8 mouse cellular contexts compared by ENCODE assay signal in the genomic region with DNA sequence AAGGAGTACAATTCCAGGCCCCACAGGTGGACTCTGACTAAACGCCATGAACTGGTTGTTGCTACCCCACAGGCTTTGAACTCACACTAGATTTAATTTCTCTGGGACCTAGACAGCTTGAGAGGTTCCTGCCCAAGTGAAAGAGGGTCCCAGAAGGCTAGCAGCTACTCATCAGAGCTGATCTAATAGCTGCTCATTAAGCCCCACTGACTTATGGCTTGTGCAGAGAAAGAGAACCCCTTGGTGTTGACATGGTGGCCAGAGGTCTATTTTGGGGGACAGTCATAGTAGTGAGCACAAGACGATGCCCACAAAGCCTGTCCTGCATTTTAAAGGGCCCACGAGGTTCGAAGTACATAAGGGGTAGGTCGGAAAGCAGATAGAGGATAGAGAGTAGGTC. TPM values are rescaled to one million over a fixed set of nuclear protein-coding genes. Genes with fewer than 3 reads are reported as not detected.
DNase-seq lines count a peak whose midpoint lies in the region; ATAC-seq and TF ChIP-seq lines count a peak whose summit lies in the region.

No protein-coding gene starts in this region.

- no peak for TF ChIP-seq RAD21 in MEL (IDR thresholded peaks at IDR 0.05; ENCODE audit: low read depth, low read length)

- peak overlapping the region; percentile 81 to 86 for H3K4me3 ChIP-seq in heart, embryonic 14.5 days (ENCODE audit: control insufficient read depth in 1 of 2, insufficient read depth in 1 of 2, low read depth in 1 of 2, low read length in 2 of 2)
- H3K4me3 ChIP-seq in MEL (ENCODE audit: control insufficient read depth in 1 of 2, insufficient read depth in 1 of 2, low read depth in 2 of 2, low read length in 2 of 2) = peak overlapping the region; percentile 95
- H3K4me3 ChIP-seq in hindbrain, embryonic 10.5 days = peak overlapping the region; percentile 65
- peak overlapping the region; percentile 84 for H3K4me3 ChIP-seq in midbrain, embryonic 10.5 days

- peak overlapping the region; percentile 86 for H3K9ac ChIP-seq in heart, embryonic 14.5 days (ENCODE audit: low read length)
- peak overlapping the region; percentile 98 for H3K9ac ChIP-seq in MEL (ENCODE audit: control insufficient read depth, low read depth, low read length, poor library complexity, severe bottlenecking)

- peaks cover 38% of the 10 kb centered on the region for H3K36me3 ChIP-seq in heart, embryonic 14.5 days (ENCODE audit: control insufficient read depth, insufficient read depth, low read length)
- H3K36me3 ChIP-seq in MEL (ENCODE audit: control insufficient read depth in 1 of 2, insufficient read depth in 2 of 2, low read length in 2 of 2) = peaks cover 0 to 21% of the 10 kb centered on the region in 2 experiments; a peak in 2 of 4 replicates
- H3K36me3 ChIP-seq in hindbrain, embryonic 10.5 days = peaks cover 38% of the 10 kb centered on the region
- H3K36me3 ChIP-seq in midbrain, embryonic 10.5 days = peaks cover 40% of the 10 kb centered on the region

- H3K4me2 ChIP-seq in heart, embryonic 14.5 days (ENCODE audit: low read length) = peak overlapping the region; percentile 97

- 4% methylated on average over 5 of the region's 5 CpGs for WGBS in heart, embryonic 14.5 days
- WGBS in hindbrain, embryonic 10.5 days = 12% methylated on average over 5 of the region's 5 CpGs
- 12% methylated on average over 5 of the region's 5 CpGs for WGBS in midbrain, embryonic 10.5 days

- peaks cover 57% of the 10 kb centered on the region for H3K79me2 ChIP-seq in MEL (ENCODE audit: control insufficient read depth, insufficient read depth, low read length, poor library complexity)

- no peak for DNase-seq in heart, adult 9 months (ENCODE audit: low spot score in 2 of 2)
- peak; percentile 49 for DNase-seq in MEL (ENCODE audit: low read depth, low spot score)
- DNase-seq in hindbrain, embryonic 10.5 days (ENCODE audit: low spot score) = no peak
- no peak for DNase-seq in midbrain, embryonic 10.5 days (ENCODE audit: low spot score)
- no peak for DNase-seq in urinary bladder, postnatal 14 days (ENCODE audit: low spot score)
- no peak for DNase-seq in layer of hippocampus, adult 18-20 months (ENCODE audit: low spot score in 2 of 2)
- DNase-seq in cerebellum, postnatal 25 days = no peak

- H3K9me3 ChIP-seq in heart, embryonic 14.5 days (ENCODE audit: control insufficient read depth, low read length) = no peaks in the 10 kb centered on the region
- H3K9me3 ChIP-seq in MEL (replicated peaks; ENCODE audit: insufficient read depth, low read length) = no peaks in the 10 kb centered on the region
- no peaks in the 10 kb centered on the region for H3K9me3 ChIP-seq in hindbrain, embryonic 10.5 days
- no peaks in the 10 kb centered on the region for H3K9me3 ChIP-seq in midbrain, embryonic 10.5 days (replicated peaks)

- TF ChIP-seq EP300 in MEL (IDR thresholded peaks at IDR 0.05; ENCODE audit: low read depth in 1 of 2, low read length in 2 of 2) = no peak

- no peak overlapping the region; a peak in 1 of 4 replicates for H3K27ac ChIP-seq in heart, embryonic 14.5 days (replicated peaks in 1 of 2; ENCODE audit: control insufficient read depth in 1 of 2, insufficient read depth in 1 of 2, low read depth in 2 of 2, low read length in 2 of 2)
- no peak overlapping the region for H3K27ac ChIP-seq in MEL (ENCODE audit: control insufficient read depth, low read depth, low read length)
- H3K27ac ChIP-seq in hindbrain, embryonic 10.5 days = peak overlapping the region; percentile 99; the same call in 1 of the 2 replicates
- H3K27ac ChIP-seq in midbrain, embryonic 10.5 days (replicated peaks) = peak overlapping the region; percentile 99; the same call in 1 of the 2 replicates

- H3K4me1 ChIP-seq in heart, embryonic 14.5 days (ENCODE audit: control insufficient read depth in 2 of 2, insufficient read depth in 2 of 2, low read length in 2 of 2) = peaks cover 40 to 51% of the 10 kb centered on the region in 2 experiments
- H3K4me1 ChIP-seq in MEL (ENCODE audit: control insufficient read depth in 1 of 2, insufficient read depth in 2 of 2, low read length in 2 of 2) = peaks cover 3 to 25% of the 10 kb centered on the region in 2 experiments; a peak in 3 of 4 replicates
- H3K4me1 ChIP-seq in hindbrain, embryonic 10.5 days (replicated peaks) = peaks cover 62% of the 10 kb centered on the region
- H3K4me1 ChIP-seq in midbrain, embryonic 10.5 days = peaks cover 58% of the 10 kb centered on the region

- TF ChIP-seq CTCF in MEL (IDR thresholded peaks at IDR 0.05 in 2 of 3, conservative IDR thresholded peaks at IDR 0.05 in 1 of 3; ENCODE audit: control insufficient read depth in 1 of 3, insufficient read depth in 1 of 3, low read depth in 2 of 3, low read length in 3 of 3, poor library complexity in 1 of 3, severe bottlenecking in 1 of 3) = no peak

- H3K27me3 ChIP-seq in heart, embryonic 14.5 days (ENCODE audit: control insufficient read depth, insufficient read depth, low read length) = no peaks in the 10 kb centered on the region
- no peaks in the 10 kb centered on the region for H3K27me3 ChIP-seq in MEL (ENCODE audit: control insufficient read depth in 1 of 2, insufficient read depth in 2 of 2, low read length in 2 of 2)
- peaks cover 26% of the 10 kb centered on the region for H3K27me3 ChIP-seq in hindbrain, embryonic 10.5 days (ENCODE audit: insufficient read depth, poor library complexity, severe bottlenecking)
- H3K27me3 ChIP-seq in midbrain, embryonic 10.5 days (ENCODE audit: low read depth, poor library complexity, severe bottlenecking) = peaks cover 31% of the 10 kb centered on the region

- TF ChIP-seq POLR2A in MEL (IDR thresholded peaks at IDR 0.05; ENCODE audit: control insufficient read depth in 1 of 2, insufficient read depth in 1 of 2, low read depth in 1 of 2, low read length in 2 of 2, poor library complexity in 1 of 2) = no peak

- ATAC-seq in heart, embryonic 14.5 days (ENCODE audit: insufficient number of reproducible peaks, insufficient read depth, low FRiP score, low read depth) = no peak

TF ChIP-seq in MEL, 35 proteins besides CTCF, POLR2A, EP300 and RAD21:
- TF ChIP-seq ZC3H11A (IDR thresholded peaks at IDR 0.05; ENCODE audit: low read depth, low read length) (no peak), NRF1 (IDR thresholded peaks at IDR 0.05; ENCODE audit: insufficient read depth, low read depth, low read length, poor library complexity, severe bottlenecking) (no peak), POLR2AphosphoS2 (IDR thresholded peaks at IDR 0.05; ENCODE audit: low read length) (no peak), E2F4 (IDR thresholded peaks at IDR 0.05; ENCODE audit: borderline replicate concordance, low read depth, low read length) (no peak), HCFC1 (IDR thresholded peaks at IDR 0.05; ENCODE audit: low read depth, low read length) (no peak)

RNA-seq across cellular contexts. Expression of a gene that starts 0.8 kb away (rescaled TPM):
- 73.2 and 78.0 TPM in 2 replicates for polyA plus RNA-seq in heart, embryonic 14.5 days (2014; fragmentation: Nextera tagmentation; extraction: Ambion mirVana)
- 110 and 114 TPM in 2 replicates for total RNA-seq in MEL (2012; rRNA removed)
- polyA plus RNA-seq in MEL (2012; ENCODE audit: insufficient read depth in 1 of 2, insufficient read length in 2 of 2, low read depth in 1 of 2, low replicate concordance in 2 of 2, missing spikeins in 1 of 2) = 10 to 100 TPM in 1 of 2 experiments, not detected in 1; 82.4 TPM
- polyA plus RNA-seq in hindbrain, embryonic 10.5 days (2016; fragmentation: Nextera tagmentation; extraction: Ambion mirVana) = 89.5 and 90.0 TPM in 2 replicates
- polyA plus RNA-seq in midbrain, embryonic 10.5 days (2016; fragmentation: Nextera tagmentation; extraction: Ambion mirVana) = 82.1 and 85.0 TPM in 2 replicates
- 10 to 100 TPM; 39.2 to 42.8 TPM for total RNA-seq in layer of hippocampus, adult 18-20 months (2021)

RNA-seq across cellular contexts. Expression of a gene that starts 0.9 kb away (rescaled TPM):
- 61.5 and 65.0 TPM in 2 replicates for polyA plus RNA-seq in heart, embryonic 14.5 days (2014; fragmentation: Nextera tagmentation; extraction: Ambion mirVana)
- total RNA-seq in MEL (2012; rRNA removed) = 82.5 and 110 TPM in 2 replicates
- polyA plus RNA-seq in MEL (2012; ENCODE audit: insufficient read depth in 1 of 2, insufficient read length in 2 of 2, low read depth in 1 of 2, low replicate concordance in 2 of 2, missing spikeins in 1 of 2) = 10 to 100 TPM in 1 of 2 experiments, not detected in 1; 97.9 TPM
- polyA plus RNA-seq in hindbrain, embryonic 10.5 days (2016; fragmentation: Nextera tagmentation; extraction: Ambion mirVana) = 36.3 and 38.6 TPM in 2 replicates
- 33.3 and 38.7 TPM in 2 replicates for polyA plus RNA-seq in midbrain, embryonic 10.5 days (2016; fragmentation: Nextera tagmentation; extraction: Ambion mirVana)
- 10 to 100 TPM; 11.3 to 11.7 TPM for total RNA-seq in layer of hippocampus, adult 18-20 months (2021)

RNA-seq across cellular contexts. Expression of a gene that starts 7.0 kb away (rescaled TPM):
- polyA plus RNA-seq in heart, embryonic 14.5 days (2014; fragmentation: Nextera tagmentation; extraction: Ambion mirVana) = 77.5 and 115 TPM in 2 replicates
- 38.9 and 40.6 TPM in 2 replicates for total RNA-seq in MEL (2012; rRNA removed)
- 10 to 100 TPM in 1 of 2 experiments, not detected in 1; 86.6 TPM for polyA plus RNA-seq in MEL (2012; ENCODE audit: insufficient read depth in 1 of 2, insufficient read length in 2 of 2, low read depth in 1 of 2, low replicate concordance in 2 of 2, missing spikeins in 1 of 2)
- 26.0 and 29.7 TPM in 2 replicates for polyA plus RNA-seq in hindbrain, embryonic 10.5 days (2016; fragmentation: Nextera tagmentation; extraction: Ambion mirVana)
- 17.3 and 17.6 TPM in 2 replicates for polyA plus RNA-seq in midbrain, embryonic 10.5 days (2016; fragmentation: Nextera tagmentation; extraction: Ambion mirVana)
- 10 to 100 TPM; 24.2 to 26.0 TPM for total RNA-seq in layer of hippocampus, adult 18-20 months (2021)

RNA-seq across cellular contexts. Expression of a gene that starts 13.3 kb away (rescaled TPM):
- polyA plus RNA-seq in heart, embryonic 14.5 days (2014; fragmentation: Nextera tagmentation; extraction: Ambion mirVana) = 20.4 and 25.6 TPM in 2 replicates
- 0.59 and 0.73 TPM in 2 replicates for total RNA-seq in MEL (2012; rRNA removed)
- polyA plus RNA-seq in MEL (2012; ENCODE audit: insufficient read depth in 1 of 2, insufficient read length in 2 of 2, low read depth in 1 of 2, low replicate concordance in 2 of 2, missing spikeins in 1 of 2) = 1 to 10 TPM in 1 of 2 experiments, not detected in 1; 6.9 TPM
- polyA plus RNA-seq in hindbrain, embryonic 10.5 days (2016; fragmentation: Nextera tagmentation; extraction: Ambion mirVana) = 8.1 and 9.1 TPM in 2 replicates
- 4.1 and 6.9 TPM in 2 replicates for polyA plus RNA-seq in midbrain, embryonic 10.5 days (2016; fragmentation: Nextera tagmentation; extraction: Ambion mirVana)
- 1 to 10 TPM; 3.3 TPM for total RNA-seq in layer of hippocampus, adult 18-20 months (2021)

RNA-seq across cellular contexts. Expression of a gene that starts 19.2 kb away (rescaled TPM):
- polyA plus RNA-seq in heart, embryonic 14.5 days (2014; fragmentation: Nextera tagmentation; extraction: Ambion mirVana) = 48.7 and 49.0 TPM in 2 replicates
- 8.3 and 9.9 TPM in 2 replicates for total RNA-seq in MEL (2012; rRNA removed)
- 10 to 100 TPM in 1 of 2 experiments, not detected in 1; 38.6 TPM for polyA plus RNA-seq in MEL (2012; ENCODE audit: insufficient read depth in 1 of 2, insufficient read length in 2 of 2, low read depth in 1 of 2, low replicate concordance in 2 of 2, missing spikeins in 1 of 2)
- 19.3 and 20.3 TPM in 2 replicates for polyA plus RNA-seq in hindbrain, embryonic 10.5 days (2016; fragmentation: Nextera tagmentation; extraction: Ambion mirVana)
- 15.2 and 17.5 TPM in 2 replicates for polyA plus RNA-seq in midbrain, embryonic 10.5 days (2016; fragmentation: Nextera tagmentation; extraction: Ambion mirVana)
- total RNA-seq in layer of hippocampus, adult 18-20 months (2021) = 10 to 100 TPM; 29.9 to 35.6 TPM

Comparison
In these comparisons a context has a peak if more than half of its experiments do, and no peak if none do; other contexts are left out.
1. H3K27ac ChIP-seq: peak in hindbrain, embryonic 10.5 days (single experiment) and midbrain, embryonic 10.5 days (single experiment); none in heart, embryonic 14.5 days (0 of 2) and MEL (single experiment).
2. Peak in every context shown above with its lines, with median percentiles within 50 percentile points of each other: H3K4me3 ChIP-seq.